Mouse (Mus musculus) neural tube, embryonic 11.5 days (tissue): ENCODE data around the gene Filip1. TPM values are rescaled to one million over a fixed set of nuclear protein-coding genes. Genes with fewer than 3 reads are reported as not detected.

Experiments
- ATAC-seq: fragments of 200-750 bp; cut with Nextera tagmentation; 2 replicates; pipeline ENCODE4 v1.8.0; 2017; ENCODE audit warnings: moderate number of reproducible peaks, mild to moderate bottlenecking, moderate TSS enrichment, moderate library complexity; ENCODE audit not compliant: insufficient read depth, low FRiP score, low TSS enrichment
- DNase-seq: peaks from one replicate; pipeline ENCODE4 v3.0.0-alpha.2; 2015; ENCODE audit warnings: low spot score
- H3K27ac ChIP-seq: fragments of 300-500 bp; sonication (generic); 2 replicates; pipeline ENCODE4 v1.5.1; 2014; ENCODE audit warnings: low read depth, mild to moderate bottlenecking, low read length
- H3K27me3 ChIP-seq: fragments of 300-500 bp; sonication (generic); 2 replicates; pipeline ENCODE4 v1.6.1; 2014; ENCODE audit warnings: mild to moderate bottlenecking, low read length, mixed read lengths; ENCODE audit not compliant: control insufficient read depth, insufficient read depth
- H3K36me3 ChIP-seq: fragments of 300-500 bp; sonication (generic); 2 replicates; pipeline ENCODE4 v1.6.1; 2014; ENCODE audit warnings: mild to moderate bottlenecking, low read length, moderate library complexity, mixed read lengths; ENCODE audit not compliant: control insufficient read depth, insufficient read depth
- H3K4me1 ChIP-seq: fragments of 300-500 bp; sonication (generic); 2 replicates; pipeline ENCODE4 v1.6.1; 2014; ENCODE audit warnings: low read length, mixed read lengths; ENCODE audit not compliant: control insufficient read depth, insufficient read depth
- H3K4me2 ChIP-seq: fragments of 300-500 bp; sonication (generic); 2 replicates; pipeline ENCODE4 v1.6.1; 2014; ENCODE audit warnings: low read depth, mild to moderate bottlenecking, moderate library complexity
- H3K4me3 ChIP-seq: fragments of 300-500 bp; sonication (generic); 2 replicates; pipeline ENCODE4 v1.5.1; 2014; ENCODE audit warnings: low read depth, low read length
- H3K9ac ChIP-seq: fragments of 300-500 bp; sonication (generic); 2 replicates; pipeline ENCODE4 v1.6.1; 2014; ENCODE audit warnings: mild to moderate bottlenecking, low read length
- H3K9me3 ChIP-seq: fragments of 300-500 bp; sonication (generic); 2 replicates; pipeline ENCODE4 v1.6.1; 2016; ENCODE audit warnings: low read length; ENCODE audit not compliant: control insufficient read depth
- WGBS: fragments of 180-500 bp; shearing (Covaris S2); extraction: QIAGEN DNeasy Blood & Tissue Kit; methylation state at CpG from one replicate; pipeline ENCODE4 v1.1.7; 2014; 5-methylcytosine and 5-hydroxymethylcytosine counted together
- polyA plus RNA-seq: library from polyadenylated mRNA; unstranded; fragments of >200 nt; fragmentation: Nextera tagmentation; extraction: Ambion mirVana; gene quantifications from 2 replicates; pipeline ENCODE4 v1.2.1, GENCODE M21; 2014

Gene Filip1
- polyA plus RNA-seq, 1 experiment from 2014 or later, result 6.2 TPM

GRCm38 (mm10) chr9:79892183-79892582, 120.5 kb downstream of the Filip1 start:
- H3K9me3 ChIP-seq, result no peaks in the 10 kb centered on the region
- no peaks in the 10 kb centered on the region for H3K36me3 ChIP-seq
- H3K27ac ChIP-seq, result no peak overlapping the region
- DNase-seq, result no peak
- H3K4me2 ChIP-seq, result no peak overlapping the region
- H3K9ac ChIP-seq, result no peak overlapping the region
- H3K4me1 ChIP-seq, result peaks cover 5% of the 10 kb centered on the region; the same call in 1 of the 2 replicates
- H3K4me3 ChIP-seq, result no peak overlapping the region
- WGBS, result 92% methylated on average over 1 of the region's 1 CpGs
- no peaks in the 10 kb centered on the region for H3K27me3 ChIP-seq
- no peak for ATAC-seq

GRCm38 (mm10) chr9:79890488-79890887, 122.2 kb downstream of the Filip1 start:
- peaks cover 5% of the 10 kb centered on the region; the same call in 1 of the 2 replicates for H3K4me1 ChIP-seq
- peak overlapping the region; percentile 44; the same call in 1 of the 2 replicates for H3K27ac ChIP-seq
- peak; percentile 30; the same call in 1 of the 2 replicates for ATAC-seq
- H3K36me3 ChIP-seq, result no peaks in the 10 kb centered on the region
- H3K9me3 ChIP-seq, result no peaks in the 10 kb centered on the region
- H3K27me3 ChIP-seq, result no peaks in the 10 kb centered on the region
- peak; percentile 42 for DNase-seq
- peak overlapping the region; percentile 1; the same call in 1 of the 2 replicates for H3K9ac ChIP-seq
- no peak overlapping the region for H3K4me3 ChIP-seq
- H3K4me2 ChIP-seq, result no peak overlapping the region
- 32% methylated on average over 4 of the region's 4 CpGs for WGBS

GRCm38 (mm10) chr9:79889132-79889531, 123.5 kb downstream of the Filip1 start:
- Histone ChIP-seq H3K9me3 (no peaks in the 10 kb centered on the region), H3K4me1 (peaks cover 5% of the 10 kb centered on the region; the same call in 1 of the 2 replicates), H3K27ac (no peak overlapping the region), H3K4me3 (no peak overlapping the region), H3K27me3 (no peaks in the 10 kb centered on the region), H3K9ac (no peak overlapping the region), H3K36me3 (no peaks in the 10 kb centered on the region), H3K4me2 (no peak overlapping the region)
- no peak; the same call in 1 of the 2 replicates for ATAC-seq
- WGBS, result 86% methylated on average over 6 of the region's 6 CpGs
- no peak for DNase-seq

GRCm38 (mm10) chr9:79885244-79886210, 127.1 kb downstream of the Filip1 start:
- no peak overlapping the region for H3K9ac ChIP-seq
- no peak overlapping the region for H3K4me3 ChIP-seq
- no peak overlapping the region for H3K27ac ChIP-seq
- no peaks in the 10 kb centered on the region for H3K9me3 ChIP-seq
- no peak for DNase-seq
- no peak for ATAC-seq
- no peaks in the 10 kb centered on the region for H3K4me1 ChIP-seq
- H3K27me3 ChIP-seq, result no peaks in the 10 kb centered on the region
- H3K4me2 ChIP-seq, result no peak overlapping the region
- 86% methylated on average over 11 of the region's 11 CpGs for WGBS
- H3K36me3 ChIP-seq, result no peaks in the 10 kb centered on the region

- Histone ChIP-seq H3K4me2 (no peak overlapping the region), H3K4me1 (no peaks in the 10 kb centered on the region), H3K4me3 (no peak overlapping the region), H3K27ac (no peak overlapping the region), H3K27me3 (no peaks in the 10 kb centered on the region), H3K9me3 (no peaks in the 10 kb centered on the region), H3K36me3 (no peaks in the 10 kb centered on the region), H3K9ac (no peak overlapping the region)
- WGBS, result 77% methylated on average over 2 of the region's 2 CpGs
- DNase-seq (no peak), ATAC-seq (no peak)
Measured at GRCm38 (mm10) chr9:79883139-79883538, 129.5 kb downstream of the Filip1 start.

- DNase-seq (no peak), ATAC-seq (no peak)
- H3K9me3 ChIP-seq, result no peaks in the 10 kb centered on the region
- no peaks in the 10 kb centered on the region for H3K27me3 ChIP-seq
- H3K4me2 ChIP-seq, result no peak overlapping the region
- WGBS, result 86% methylated on average over 7 of the region's 7 CpGs
- no peaks in the 10 kb centered on the region for H3K36me3 ChIP-seq
- no peak overlapping the region for H3K4me3 ChIP-seq
- H3K9ac ChIP-seq, result no peak overlapping the region
- H3K4me1 ChIP-seq, result peaks cover 8% of the 10 kb centered on the region; the same call in 1 of the 2 replicates
- no peak overlapping the region for H3K27ac ChIP-seq
Measured at GRCm38 (mm10) chr9:79880031-79880430, 132.6 kb downstream of the Filip1 start.

GRCm38 (mm10) chr9:79875522-79876131, 137.0 kb downstream of the Filip1 start:
- H3K27me3 ChIP-seq, result no peaks in the 10 kb centered on the region
- H3K36me3 ChIP-seq, result no peaks in the 10 kb centered on the region
- no peaks in the 10 kb centered on the region for H3K9me3 ChIP-seq
- WGBS, result 44% methylated on average over 20 of the region's 20 CpGs
- H3K4me3 ChIP-seq, result no peak overlapping the region
- peaks cover 11% of the 10 kb centered on the region; the same call in 1 of the 2 replicates for H3K4me1 ChIP-seq
- DNase-seq (peak; percentile 40), ATAC-seq (peak; percentile 56)
- H3K9ac ChIP-seq, result peak overlapping the region; percentile 30; the same call in 1 of the 2 replicates
- H3K27ac ChIP-seq, result peak overlapping the region; percentile 58; the same call in 1 of the 2 replicates
- H3K4me2 ChIP-seq, result 0 out of 2 replicates have a peak overlapping the region, but pooled peaks have one; percentile 7

GRCm38 (mm10) chr9:79872598-79872997, 140.1 kb downstream of the Filip1 start:
- ATAC-seq, result peak; percentile 74
- Histone ChIP-seq H3K4me2 (no peak overlapping the region), H3K9me3 (no peaks in the 10 kb centered on the region), H3K9ac (no peak overlapping the region), H3K27me3 (no peaks in the 10 kb centered on the region), H3K4me3 (no peak overlapping the region), H3K36me3 (no peaks in the 10 kb centered on the region), H3K27ac (peak overlapping the region; percentile 0; the same call in 1 of the 2 replicates), H3K4me1 (peaks cover 11% of the 10 kb centered on the region; the same call in 1 of the 2 replicates)
- peak; percentile 54 for DNase-seq
- 21% methylated on average over 2 of the region's 2 CpGs for WGBS
